Mouse (Mus musculus) liver, embryonic 14.5 days (tissue): ENCODE measurements around the gene 4930404N11Rik. TPM values are rescaled to one million over a fixed set of nuclear protein-coding genes. Genes with fewer than 3 reads are reported as not detected.
A peak's percentile ranks its signal among the peaks of the same experiment; 100 is the strongest.

ENCODE experiments used
- ATAC-seq: fragments of 200-750 bp; cut with Nextera tagmentation; 2 replicates; pipeline ENCODE4 v1.8.0; 2017; ENCODE audit warnings: moderate number of reproducible peaks, mild to moderate bottlenecking, moderate library complexity; ENCODE audit not compliant: insufficient read depth
- DNase-seq, 3 experiments: peaks; one replicate each; pipeline ENCODE4 v3.0.0-alpha.2; 2012 to 2013; ENCODE audit warnings: low read depth in 3 of 3, low spot score in 3 of 3
- H3K27ac ChIP-seq: fragments of 300-500 bp; sonication (generic); 2 replicates; pipeline ENCODE4 v1.5.1; 2014; ENCODE audit warnings: moderate library complexity, mild to moderate bottlenecking, control low read depth, inconsistent platforms
- H3K27me3 ChIP-seq: fragments of 300-500 bp; sonication (generic); 2 replicates; pipeline ENCODE4 v1.6.1; 2014; ENCODE audit warnings: mild to moderate bottlenecking, low read length, moderate library complexity; ENCODE audit not compliant: control insufficient read depth, insufficient read depth
- H3K36me3 ChIP-seq: fragments of 300-500 bp; sonication (generic); replicated peaks from 2 replicates; pipeline ENCODE4 v1.6.1; 2014; ENCODE audit warnings: low read depth; ENCODE audit not compliant: control insufficient read depth, insufficient read depth
- H3K4me1 ChIP-seq, 2 experiments: fragments of 200-500 bp in 1 of 2; fragments of 300-500 bp in 1 of 2; sonication (generic) in 1 of 2; replicated peaks; 2 replicates each; pipeline ENCODE4 v1.6.1; 2012 to 2014; ENCODE audit warnings: antibody characterized with exemption in 1 of 2, inconsistent platforms in 1 of 2, low read length in 1 of 2; ENCODE audit not compliant: control insufficient read depth in 2 of 2, insufficient read depth in 2 of 2
- H3K4me2 ChIP-seq: fragments of 300-500 bp; sonication (generic); 2 replicates; pipeline ENCODE4 v1.6.1; 2014; ENCODE audit warnings: low read depth, mild to moderate bottlenecking, control low read depth, moderate library complexity
- H3K4me3 ChIP-seq, 2 experiments: fragments of 200-500 bp in 1 of 2; fragments of 300-500 bp in 1 of 2; sonication (generic) in 1 of 2; 2 replicates each; pipeline ENCODE4 v1.5.1; 2012 to 2014; ENCODE audit warnings: low read depth in 2 of 2, low read length in 2 of 2, mild to moderate bottlenecking in 2 of 2, control low read depth in 1 of 2, inconsistent platforms in 1 of 2, moderate library complexity in 1 of 2; ENCODE audit not compliant: insufficient read depth in 1 of 2
- H3K9ac ChIP-seq: fragments of 300-500 bp; sonication (generic); replicated peaks from 2 replicates; pipeline ENCODE4 v1.6.1; 2014; ENCODE audit warnings: mild to moderate bottlenecking, control low read depth, moderate library complexity
- H3K9me3 ChIP-seq: fragments of 300-500 bp; sonication (generic); 2 replicates; pipeline ENCODE4 v1.6.1; 2016; ENCODE audit warnings: low read length, mixed read lengths; ENCODE audit not compliant: control insufficient read depth
- CTCF ChIP-seq: IDR thresholded peaks from 2 replicates; pipeline ENCODE4 v1.5.1; 2016; ENCODE audit warnings: antibody characterized with exemption, low read depth, control low read depth
- EP300 ChIP-seq: IDR thresholded peaks from 2 replicates; pipeline ENCODE4 v1.6.1; 2016; ENCODE audit warnings: antibody characterized with exemption, low read depth
- WGBS: fragments of 180-500 bp; shearing (Covaris S2); extraction: QIAGEN DNeasy Blood & Tissue Kit; methylation state at CpG from one replicate; pipeline ENCODE4 v1.1.7; 2014; ENCODE audit not compliant: insufficient replicate concordance; 5-methylcytosine and 5-hydroxymethylcytosine counted together
- polyA plus RNA-seq, 2 experiments: library from polyadenylated mRNA; depleted of rRNA in 1 of 2; stranded (reverse) in 1 of 2; unstranded in 1 of 2; fragments of >200 nt; fragmentation: Nextera tagmentation in 1 of 2; extraction: Ambion mirVana in 1 of 2; gene quantifications; 2 replicates each; pipeline versions ENCODE4 v1.2.1 to v1.2.3; 2012 to 2014

Gene 4930404N11Rik
- polyA plus RNA-seq, 2 experiments, result 0.55 to 0.60 TPM

DNA sequence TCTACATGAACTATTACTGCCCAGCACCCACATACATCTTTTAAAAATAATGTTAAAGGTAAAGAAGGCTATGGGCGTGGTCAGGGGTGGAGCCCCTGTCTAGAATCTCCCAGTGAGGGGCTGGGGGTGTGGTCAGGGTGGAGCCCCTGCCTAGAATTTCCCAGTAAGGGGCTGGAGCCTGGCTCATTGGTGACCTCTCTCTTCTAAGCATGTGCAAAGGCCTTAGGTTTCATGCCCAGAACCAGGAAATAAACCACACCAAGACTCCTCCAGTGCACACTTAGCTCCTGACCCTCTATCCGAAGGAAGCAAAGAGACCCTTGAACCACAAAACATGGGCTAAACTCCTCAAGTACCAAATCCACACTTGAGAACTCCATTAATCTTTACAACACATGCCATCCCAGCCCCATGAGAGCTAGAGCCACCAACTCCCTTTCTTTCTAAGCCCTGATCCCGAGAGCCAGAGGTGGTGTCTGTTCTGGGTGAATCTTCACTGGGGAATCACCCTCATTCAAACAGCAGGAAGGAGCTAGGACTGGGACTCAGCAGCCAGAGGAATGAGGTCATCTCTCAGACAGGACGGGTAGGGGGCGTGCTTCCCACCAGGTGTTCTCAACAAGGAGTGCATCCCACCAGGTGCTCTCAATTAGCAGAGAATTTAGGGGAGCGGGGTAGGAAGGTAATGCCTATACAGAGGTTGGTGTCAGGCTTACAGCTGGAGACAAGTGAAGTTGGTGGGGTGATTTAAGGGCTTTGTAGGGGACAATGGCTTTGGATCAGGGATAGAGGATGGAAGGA is 11.1 kb upstream of the 4930404N11Rik start:
- 31% methylated on average over 6 of the region's 6 CpGs for WGBS
- peak overlapping the region; percentile 97 for H3K4me2 ChIP-seq
- no peak for ATAC-seq
- H3K27ac ChIP-seq, result peak overlapping the region; percentile 94
- DNase-seq, result no peak
- H3K4me1 ChIP-seq, result peaks cover 42 to 47% of the 10 kb centered on the region in 2 experiments
- H3K36me3 ChIP-seq, result peaks cover 50% of the 10 kb centered on the region
- H3K27me3 ChIP-seq, result no peaks in the 10 kb centered on the region
- H3K4me3 ChIP-seq, result peak overlapping the region; percentile 78 to 96
- TF ChIP-seq EP300 (no peak), CTCF (peak; percentile 30; the same call in 1 of the 2 replicates)
- H3K9ac ChIP-seq, result peak overlapping the region; percentile 99
- H3K9me3 ChIP-seq, result no peaks in the 10 kb centered on the region

DNA sequence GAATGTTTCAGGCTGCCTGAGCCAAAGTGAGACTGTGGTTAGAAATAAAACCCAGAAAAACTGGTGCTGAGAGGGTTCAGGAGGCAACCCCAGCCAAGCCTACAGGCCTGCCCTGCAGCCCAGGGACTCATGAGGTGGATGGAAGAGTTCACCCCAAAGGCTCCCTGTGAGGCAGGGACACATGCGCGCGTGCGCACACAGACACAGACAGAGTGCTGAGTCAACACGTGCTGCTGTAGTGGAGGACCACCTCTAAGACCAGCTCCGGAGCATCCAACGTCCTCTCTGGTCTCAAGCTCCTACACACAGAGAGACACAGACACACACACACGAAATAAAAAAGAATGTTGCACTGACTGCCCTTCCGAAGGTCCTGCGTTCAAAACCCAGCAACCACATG is 9.7 kb upstream of the 4930404N11Rik start:
- Histone ChIP-seq H3K4me1 (peaks cover 28 to 33% of the 10 kb centered on the region in 2 experiments), H3K4me2 (peak overlapping the region; percentile 97), H3K9ac (no peak overlapping the region), H3K4me3 (peak overlapping the region in 1 of 2 experiments; percentile 96; a peak in 1 of 4 replicates), H3K27me3 (no peaks in the 10 kb centered on the region), H3K27ac (peak overlapping the region; percentile 20), H3K9me3 (no peaks in the 10 kb centered on the region), H3K36me3 (peaks cover 65% of the 10 kb centered on the region)
- ATAC-seq (no peak), DNase-seq (no peak)
- 91% methylated on average over 10 of the region's 10 CpGs for WGBS
- no peak for TF ChIP-seq EP300

DNA sequence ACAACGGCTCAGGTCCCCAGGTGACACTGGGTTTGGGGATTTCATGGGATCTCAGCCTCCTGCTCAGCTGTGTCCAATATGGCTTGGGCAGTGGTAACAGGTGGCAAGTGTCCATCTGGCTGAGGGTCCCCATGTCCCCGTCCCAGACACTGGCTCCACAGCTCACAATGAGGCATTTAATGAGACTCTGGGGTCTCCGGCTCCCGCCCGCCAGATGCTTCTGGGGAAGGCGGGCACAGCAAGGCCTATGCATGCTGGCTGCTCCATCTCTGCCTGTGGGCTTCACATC is 1.5 kb upstream of the 4930404N11Rik start:
- DNase-seq (no peak), ATAC-seq (no peak)
- Histone ChIP-seq H3K36me3 (peaks cover 72% of the 10 kb centered on the region), H3K9me3 (no peaks in the 10 kb centered on the region), H3K4me1 (peaks cover 23 to 33% of the 10 kb centered on the region in 2 experiments), H3K4me3 (no peak overlapping the region), H3K27me3 (no peaks in the 10 kb centered on the region), H3K4me2 (no peak overlapping the region), H3K9ac (no peak overlapping the region), H3K27ac (no peak overlapping the region)
- 95% methylated on average over 6 of the region's 6 CpGs for WGBS
- no peak for TF ChIP-seq EP300
- TF ChIP-seq CTCF, result no peak

DNA sequence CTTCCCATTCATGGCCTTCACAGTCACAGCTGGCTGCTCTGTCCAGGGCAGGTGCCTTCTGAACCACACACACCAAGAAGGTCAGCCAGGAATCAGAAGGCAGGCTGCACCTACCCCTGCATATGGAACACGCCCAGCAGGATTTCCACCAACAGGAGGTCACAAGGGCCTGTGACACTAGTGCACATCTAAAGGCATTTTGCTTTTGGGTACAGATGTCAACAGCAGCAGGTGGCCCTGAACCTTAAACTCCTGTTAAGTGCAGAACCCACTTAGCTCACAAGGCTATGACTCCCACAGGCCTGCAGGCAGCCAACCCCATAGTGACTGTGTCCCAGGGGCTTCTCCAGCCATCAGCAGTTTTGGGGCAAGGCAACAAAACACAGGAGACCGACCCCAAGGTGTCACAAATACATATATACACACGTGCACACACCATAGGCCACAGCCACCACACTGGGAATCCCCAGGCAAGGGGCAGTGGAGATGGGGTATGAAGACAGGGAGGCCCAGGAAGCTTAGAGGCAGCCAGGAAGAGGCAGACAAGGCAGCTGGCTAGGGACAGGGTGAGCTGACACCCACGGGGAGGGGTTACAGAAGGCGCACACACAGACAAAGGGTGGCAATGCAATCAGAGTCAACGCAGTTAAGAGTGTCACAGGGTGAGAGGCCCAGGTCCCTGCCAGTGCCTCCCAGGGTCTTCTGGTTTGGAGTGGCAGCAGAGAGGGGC is 1.0 kb upstream of the 4930404N11Rik start:
- Histone ChIP-seq H3K27me3 (no peaks in the 10 kb centered on the region), H3K9ac (no peak overlapping the region), H3K4me1 (peaks cover 28 to 38% of the 10 kb centered on the region in 2 experiments), H3K4me2 (no peak overlapping the region), H3K36me3 (peaks cover 72% of the 10 kb centered on the region), H3K27ac (peak overlapping the region; percentile 34), H3K4me3 (no peak overlapping the region), H3K9me3 (no peaks in the 10 kb centered on the region)
- WGBS, result 67% methylated on average over 6 of the region's 6 CpGs
- TF ChIP-seq CTCF (no peak), EP300 (peak; percentile 21; the same call in 1 of the 2 replicates)
- DNase-seq (no peak), ATAC-seq (no peak)

DNA sequence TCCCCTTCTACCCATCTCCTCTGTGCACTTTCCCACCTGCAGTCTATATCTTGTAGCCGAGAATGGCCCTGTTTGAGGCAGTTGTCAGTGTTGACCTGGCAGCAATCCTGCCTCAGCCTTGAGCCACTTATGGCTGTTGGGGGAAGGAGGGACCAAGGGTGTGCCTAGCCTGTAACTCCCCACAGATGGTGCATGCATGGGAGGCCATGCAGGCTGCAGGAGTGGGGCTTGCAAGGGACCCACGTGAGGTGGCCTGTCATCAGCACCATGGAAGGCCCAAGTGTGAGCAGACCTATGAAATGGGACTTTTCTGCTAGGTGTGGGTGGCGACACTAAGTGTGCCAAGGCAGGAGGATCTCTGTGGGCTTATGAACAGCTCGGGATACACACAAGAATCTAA is 543 bp downstream of the 4930404N11Rik start:
- Histone ChIP-seq H3K9ac (no peak overlapping the region), H3K4me3 (no peak overlapping the region), H3K4me2 (no peak overlapping the region), H3K4me1 (peaks cover 43 to 49% of the 10 kb centered on the region in 2 experiments), H3K27ac (peak overlapping the region; percentile 45), H3K9me3 (no peaks in the 10 kb centered on the region), H3K27me3 (no peaks in the 10 kb centered on the region), H3K36me3 (peaks cover 64% of the 10 kb centered on the region)
- no peak for TF ChIP-seq EP300
- TF ChIP-seq CTCF, result no peak
- no peak for DNase-seq
- ATAC-seq, result no peak
- WGBS, result 48% methylated on average over 4 of the region's 4 CpGs
